Mouse (Mus musculus) liver, embryonic 14.5 days (tissue): Measurements from ENCODE around the gene Meiob. TPM values are rescaled to one million over a fixed set of nuclear protein-coding genes. Genes with fewer than 3 reads are reported as not detected.

ENCODE experiments used
- ATAC-seq: fragments of 200-750 bp; cut with Nextera tagmentation; 2 replicates; pipeline ENCODE4 v1.8.0; 2017; ENCODE audit warnings: moderate number of reproducible peaks, mild to moderate bottlenecking, moderate library complexity; ENCODE audit not compliant: insufficient read depth
- DNase-seq, 3 experiments: peaks; one replicate each; pipeline ENCODE4 v3.0.0-alpha.2; 2012 to 2013; ENCODE audit warnings: low read depth in 3 of 3, low spot score in 3 of 3
- H3K27ac ChIP-seq: fragments of 300-500 bp; sonication (generic); 2 replicates; pipeline ENCODE4 v1.5.1; 2014; ENCODE audit warnings: moderate library complexity, mild to moderate bottlenecking, control low read depth, inconsistent platforms
- H3K27me3 ChIP-seq: fragments of 300-500 bp; sonication (generic); 2 replicates; pipeline ENCODE4 v1.6.1; 2014; ENCODE audit warnings: mild to moderate bottlenecking, low read length, moderate library complexity; ENCODE audit not compliant: control insufficient read depth, insufficient read depth
- H3K36me3 ChIP-seq: fragments of 300-500 bp; sonication (generic); replicated peaks from 2 replicates; pipeline ENCODE4 v1.6.1; 2014; ENCODE audit warnings: low read depth; ENCODE audit not compliant: control insufficient read depth, insufficient read depth
- H3K4me1 ChIP-seq, 2 experiments: fragments of 200-500 bp in 1 of 2; fragments of 300-500 bp in 1 of 2; sonication (generic) in 1 of 2; replicated peaks; 2 replicates each; pipeline ENCODE4 v1.6.1; 2012 to 2014; ENCODE audit warnings: antibody characterized with exemption in 1 of 2, inconsistent platforms in 1 of 2, low read length in 1 of 2; ENCODE audit not compliant: control insufficient read depth in 2 of 2, insufficient read depth in 2 of 2
- H3K4me2 ChIP-seq: fragments of 300-500 bp; sonication (generic); 2 replicates; pipeline ENCODE4 v1.6.1; 2014; ENCODE audit warnings: low read depth, mild to moderate bottlenecking, control low read depth, moderate library complexity
- H3K4me3 ChIP-seq, 2 experiments: fragments of 200-500 bp in 1 of 2; fragments of 300-500 bp in 1 of 2; sonication (generic) in 1 of 2; 2 replicates each; pipeline ENCODE4 v1.5.1; 2012 to 2014; ENCODE audit warnings: low read depth in 2 of 2, low read length in 2 of 2, mild to moderate bottlenecking in 2 of 2, control low read depth in 1 of 2, inconsistent platforms in 1 of 2, moderate library complexity in 1 of 2; ENCODE audit not compliant: insufficient read depth in 1 of 2
- H3K9ac ChIP-seq: fragments of 300-500 bp; sonication (generic); replicated peaks from 2 replicates; pipeline ENCODE4 v1.6.1; 2014; ENCODE audit warnings: mild to moderate bottlenecking, control low read depth, moderate library complexity
- H3K9me3 ChIP-seq: fragments of 300-500 bp; sonication (generic); 2 replicates; pipeline ENCODE4 v1.6.1; 2016; ENCODE audit warnings: low read length, mixed read lengths; ENCODE audit not compliant: control insufficient read depth
- CTCF ChIP-seq: IDR thresholded peaks from 2 replicates; pipeline ENCODE4 v1.5.1; 2016; ENCODE audit warnings: antibody characterized with exemption, low read depth, control low read depth
- EP300 ChIP-seq: IDR thresholded peaks from 2 replicates; pipeline ENCODE4 v1.6.1; 2016; ENCODE audit warnings: antibody characterized with exemption, low read depth
- WGBS: fragments of 180-500 bp; shearing (Covaris S2); extraction: QIAGEN DNeasy Blood & Tissue Kit; methylation state at CpG from one replicate; pipeline ENCODE4 v1.1.7; 2014; ENCODE audit not compliant: insufficient replicate concordance; 5-methylcytosine and 5-hydroxymethylcytosine counted together
- polyA plus RNA-seq, 2 experiments: library from polyadenylated mRNA; depleted of rRNA in 1 of 2; stranded (reverse) in 1 of 2; unstranded in 1 of 2; fragments of >200 nt; fragmentation: Nextera tagmentation in 1 of 2; extraction: Ambion mirVana in 1 of 2; gene quantifications; 2 replicates each; pipeline versions ENCODE4 v1.2.1 to v1.2.3; 2012 to 2014

Gene Meiob
- polyA plus RNA-seq, 2 experiments: 0.65 to 0.90 TPM

GRCm38 (mm10) chr17:24865776-24866175 is 61.7 kb downstream of the Meiob start, which contains the start of gene Igfals:
Gene Igfals (plus strand): TSS chr17:24865997.
- WGBS: 86% methylated on average over 8 of the region's 8 CpGs
- no peak within 1 kb of the TSS for H3K4me2 ChIP-seq
- no peak within 1 kb of the TSS for H3K27ac ChIP-seq
- H3K4me1 ChIP-seq: no peaks in the 10 kb centered on the region; a peak in 2 of 4 replicates
- no peak within 1 kb of the TSS for H3K9ac ChIP-seq
- peaks cover 26% of the 10 kb centered on the region for H3K36me3 ChIP-seq
- ATAC-seq (no peak), DNase-seq (no peak)
- H3K27me3 ChIP-seq: no peaks in the 10 kb centered on the region
- no peak within 1 kb of the TSS for H3K4me3 ChIP-seq
- no peak for TF ChIP-seq EP300
- TF ChIP-seq CTCF: no peak
- H3K9me3 ChIP-seq: no peaks in the 10 kb centered on the region

- no peak for DNase-seq
- no peak overlapping the region for H3K4me2 ChIP-seq
These were observed 63.8 kb downstream of the Meiob start for GRCm38 (mm10) chr17:24867914-24868313.

DNA sequence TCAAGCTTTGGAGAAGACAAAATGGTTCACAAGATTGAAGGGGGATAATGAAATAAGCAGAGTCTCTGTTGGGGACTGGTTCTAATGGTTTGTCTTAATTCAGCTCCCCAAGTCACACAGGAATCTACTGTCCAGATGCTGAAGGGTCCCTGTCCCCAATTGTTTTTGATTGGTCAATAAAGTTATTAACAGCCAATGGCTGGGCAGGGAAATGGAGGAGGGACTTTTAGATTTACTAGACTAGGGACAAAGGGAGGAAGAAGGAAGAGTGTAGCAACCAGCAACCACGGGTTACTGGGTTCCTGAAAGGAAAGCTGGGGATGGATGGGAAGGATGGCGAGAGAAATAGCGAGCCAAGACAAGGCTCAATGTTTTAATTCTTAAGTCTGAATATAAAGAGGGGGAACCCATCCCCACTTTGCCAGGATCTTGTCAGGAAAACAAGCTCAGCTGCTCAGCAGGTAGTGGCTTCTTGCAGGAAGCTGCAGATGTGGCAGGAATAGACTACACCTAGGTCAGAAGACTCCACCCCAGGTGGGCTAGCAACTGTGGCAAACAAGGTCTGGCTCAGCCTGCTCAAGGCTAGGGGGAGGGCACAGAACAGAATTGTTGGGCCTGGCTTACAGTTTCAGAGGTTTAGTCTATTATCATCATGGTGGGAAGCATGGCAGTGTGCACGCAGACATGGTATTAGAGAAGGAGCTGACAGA is 69.8 kb downstream of the Meiob start:
- TF ChIP-seq EP300 (no peak), CTCF (no peak)
- Histone ChIP-seq H3K9me3 (no peaks in the 10 kb centered on the region), H3K36me3 (no peaks in the 10 kb centered on the region), H3K27me3 (no peaks in the 10 kb centered on the region), H3K27ac (no peak overlapping the region), H3K9ac (no peak overlapping the region), H3K4me3 (no peak overlapping the region), H3K4me1 (no peaks in the 10 kb centered on the region), H3K4me2 (no peak overlapping the region)
- ATAC-seq (no peak), DNase-seq (no peak)
- 42% methylated on average over 4 of the region's 4 CpGs for WGBS

More at GRCm38 (mm10) chr17:24867914-24868313, 63.8 kb downstream of the Meiob start:
- Histone ChIP-seq H3K4me3 (no peak overlapping the region), H3K36me3 (peaks cover 9% of the 10 kb centered on the region), H3K27me3 (no peaks in the 10 kb centered on the region), H3K9me3 (no peaks in the 10 kb centered on the region), H3K27ac (no peak overlapping the region), H3K4me1 (no peaks in the 10 kb centered on the region), H3K9ac (no peak overlapping the region)
- no peak for ATAC-seq
- 80% methylated on average over 10 of the region's 10 CpGs for WGBS
- no peak for TF ChIP-seq EP300
- TF ChIP-seq CTCF: no peak

GRCm38 (mm10) chr17:24874405-24874745 is 70.3 kb downstream of the Meiob start:
- 32% methylated on average over 1 of the region's 1 CpGs for WGBS
- no peak for DNase-seq
- H3K27me3 ChIP-seq: no peaks in the 10 kb centered on the region

DNA sequence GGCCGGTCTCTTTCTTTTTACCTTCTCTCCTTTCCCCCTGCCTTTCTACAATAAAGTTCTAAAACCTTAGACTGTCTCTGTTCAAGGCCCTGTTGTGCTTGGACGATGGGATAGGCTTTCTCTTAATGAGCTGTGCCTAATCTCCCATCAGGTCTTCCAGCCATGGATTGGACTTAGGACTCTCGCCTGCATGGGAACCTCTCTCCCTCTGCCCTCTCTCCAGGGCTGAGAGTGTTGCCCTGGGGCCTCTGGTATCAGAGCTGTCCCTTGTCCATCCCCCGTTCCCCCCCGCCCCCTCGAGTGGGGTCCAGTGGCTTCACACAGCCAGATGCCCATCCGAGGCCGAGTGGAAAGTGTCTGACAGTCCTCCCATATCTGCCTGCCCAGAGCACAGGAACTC is 70.9 kb downstream of the Meiob start:
- Histone ChIP-seq H3K4me2 (no peak overlapping the region), H3K9ac (no peak overlapping the region), H3K27me3 (no peaks in the 10 kb centered on the region), H3K4me3 (no peak overlapping the region), H3K4me1 (no peaks in the 10 kb centered on the region), H3K36me3 (no peaks in the 10 kb centered on the region), H3K27ac (no peak overlapping the region), H3K9me3 (no peaks in the 10 kb centered on the region)
- 62% methylated on average over 8 of the region's 8 CpGs for WGBS
- no peak for ATAC-seq
- no peak for DNase-seq
- TF ChIP-seq CTCF (no peak), EP300 (no peak)

More at GRCm38 (mm10) chr17:24874405-24874745, 70.3 kb downstream of the Meiob start:
- Histone ChIP-seq H3K4me1 (no peaks in the 10 kb centered on the region), H3K36me3 (no peaks in the 10 kb centered on the region), H3K9ac (no peak overlapping the region), H3K4me2 (no peak overlapping the region), H3K9me3 (no peaks in the 10 kb centered on the region), H3K4me3 (no peak overlapping the region), H3K27ac (no peak overlapping the region)
- ATAC-seq: no peak
- no peak for TF ChIP-seq EP300
- no peak for TF ChIP-seq CTCF
